Mouse (Mus musculus) spleen, adult 2 months (tissue): ENCODE results near the gene Fmo3.

Experiments used
- CTCF ChIP-seq: fragments of 200-500 bp; IDR thresholded peaks from 2 replicates; pipeline ENCODE4 v1.5.1; 2011; ENCODE audit warnings: mild to moderate bottlenecking, inconsistent platforms; ENCODE audit not compliant: insufficient read depth, insufficient read length, insufficient replicate concordance; ENCODE audit errors: extremely low read depth
- POLR2A ChIP-seq: fragments of 200-500 bp; IDR thresholded peaks from 2 replicates; pipeline ENCODE4 v1.6.1; 2011; ENCODE audit warnings: low read depth, low read length, inconsistent platforms

- TF ChIP-seq CTCF: no peak
- TF ChIP-seq POLR2A: no peak
These were observed 36.4 kb downstream of the Fmo3 start for GRCm38 (mm10) chr1:162947934-162948333.
